Mouse (Mus musculus) olfactory bulb, adult 2 months (tissue): ENCODE results near the gene Gpr87. TPM values are rescaled to one million over a fixed set of nuclear protein-coding genes. Genes with fewer than 3 reads are reported as not detected.

Experiments
- H3K27ac ChIP-seq: fragments of 200-500 bp; 2 replicates; pipeline ENCODE4 v1.5.1; 2012; ENCODE audit warnings: low read depth, low read length; ENCODE audit not compliant: insufficient read depth
- H3K4me1 ChIP-seq: fragments of 200-500 bp; 2 replicates; pipeline ENCODE4 v1.6.1; 2012; ENCODE audit warnings: low read length; ENCODE audit not compliant: control insufficient read depth, insufficient read depth
- H3K4me3 ChIP-seq: fragments of 200-500 bp; 2 replicates; pipeline ENCODE4 v1.5.1; 2012; ENCODE audit warnings: mild to moderate bottlenecking, low read depth, low read length, moderate library complexity; ENCODE audit not compliant: insufficient read depth
- CTCF ChIP-seq: fragments of 200-500 bp; IDR thresholded peaks from 2 replicates; pipeline ENCODE4 v1.5.1; 2012; ENCODE audit warnings: low read depth, mild to moderate bottlenecking, low read length, moderate library complexity; ENCODE audit not compliant: insufficient read depth
- POLR2A ChIP-seq: fragments of 200-500 bp; IDR thresholded peaks from 2 replicates; pipeline ENCODE4 v1.6.1; 2012; ENCODE audit warnings: mild to moderate bottlenecking, low read depth, low read length, moderate library complexity; ENCODE audit not compliant: insufficient read depth
- WGBS: fragments of 180-500 bp; shearing (Covaris S2); methylation state at CpG from one replicate; pipeline ENCODE4 v1.1.7; 2018; 5-methylcytosine and 5-hydroxymethylcytosine counted together
- polyA plus RNA-seq: library from polyadenylated mRNA; stranded (reverse); fragments of >200 nt; gene quantifications from 2 replicates; pipeline ENCODE4 v1.2.4, GENCODE M21; 2012; ENCODE audit warnings: low replicate concordance; ENCODE audit not compliant: missing spikeins, insufficient read depth, insufficient read length

Gpr87 gene
- polyA plus RNA-seq, 1 experiment: not detected

DNA sequence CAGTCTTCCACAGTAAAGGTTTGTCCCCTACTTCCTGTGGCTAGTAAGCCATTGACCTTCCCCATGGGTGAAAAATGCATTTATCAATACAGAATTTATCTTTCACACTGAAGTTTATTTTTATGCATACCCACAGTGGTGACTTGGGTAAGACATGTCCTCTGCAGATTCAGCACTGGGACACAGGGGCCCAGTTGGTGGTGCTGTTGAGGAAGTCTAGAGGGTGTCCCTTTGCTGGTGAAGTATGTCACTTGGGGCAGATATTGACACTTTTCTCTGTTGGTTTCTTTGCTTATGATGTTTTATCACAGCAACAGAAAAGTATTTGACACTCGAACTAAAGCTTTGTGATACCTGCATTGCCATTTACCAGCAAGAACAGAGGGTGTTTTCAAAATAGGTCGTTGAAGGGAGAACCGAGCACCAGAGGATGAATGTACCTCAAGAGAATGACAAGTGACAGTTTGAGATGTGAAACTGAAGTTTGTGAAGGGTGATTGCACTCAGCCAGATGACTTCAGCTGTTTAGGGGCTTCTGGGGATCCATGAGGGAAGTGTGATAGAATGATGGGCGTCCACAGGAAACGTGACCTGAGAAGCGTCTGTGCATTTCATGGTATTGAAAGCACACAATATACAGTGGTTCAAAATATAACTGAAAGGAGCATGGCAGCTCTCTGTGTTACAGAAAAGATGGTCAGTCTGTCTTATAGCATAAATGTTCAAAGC is 20.3 kb downstream of the Gpr87 start:
- Histone ChIP-seq H3K27ac (no peak overlapping the region), H3K4me3 (no peak overlapping the region), H3K4me1 (no peaks in the 10 kb centered on the region)
- WGBS: 87% methylated on average over 6 of the region's 6 CpGs
- TF ChIP-seq POLR2A: no peak
- TF ChIP-seq CTCF: no peak

- WGBS: 79% methylated on average over 2 of the region's 2 CpGs
- no peak for TF ChIP-seq CTCF
- TF ChIP-seq POLR2A: no peak
Measured at GRCm38 (mm10) chr3:59169921-59170627, 24.8 kb downstream of the Gpr87 start.

GRCm38 (mm10) chr3:59169215-59169614 is 25.7 kb downstream of the Gpr87 start:
- WGBS: 81% methylated on average over 4 of the region's 4 CpGs
- TF ChIP-seq POLR2A (no peak), CTCF (no peak)
- no peak overlapping the region for H3K4me3 ChIP-seq
- no peak overlapping the region for H3K27ac ChIP-seq
- peaks cover 2% of the 10 kb centered on the region; the same call in 1 of the 2 replicates for H3K4me1 ChIP-seq

More at GRCm38 (mm10) chr3:59169921-59170627, 24.8 kb downstream of the Gpr87 start:
- Histone ChIP-seq H3K4me3 (no peak overlapping the region), H3K27ac (no peak overlapping the region), H3K4me1 (peaks cover 2% of the 10 kb centered on the region; the same call in 1 of the 2 replicates)

- no peak overlapping the region for H3K27ac ChIP-seq
- no peak for TF ChIP-seq CTCF
- no peak for TF ChIP-seq POLR2A
- no peak overlapping the region for H3K4me3 ChIP-seq
- H3K4me1 ChIP-seq: peaks cover 2% of the 10 kb centered on the region; the same call in 1 of the 2 replicates
- WGBS: 94% methylated on average over 6 of the region's 6 CpGs
Measured at GRCm38 (mm10) chr3:59168476-59168875, 26.4 kb downstream of the Gpr87 start.

- TF ChIP-seq POLR2A: no peak
- TF ChIP-seq CTCF: no peak
- WGBS: 59% methylated on average over 2 of the region's 2 CpGs
- peaks cover 2% of the 10 kb centered on the region; the same call in 1 of the 2 replicates for H3K4me1 ChIP-seq
- no peak overlapping the region for H3K4me3 ChIP-seq
- H3K27ac ChIP-seq: peak overlapping the region; percentile 70; the same call in 1 of the 2 replicates
Measured at GRCm38 (mm10) chr3:59167417-59168054, 27.4 kb downstream of the Gpr87 start.

DNA sequence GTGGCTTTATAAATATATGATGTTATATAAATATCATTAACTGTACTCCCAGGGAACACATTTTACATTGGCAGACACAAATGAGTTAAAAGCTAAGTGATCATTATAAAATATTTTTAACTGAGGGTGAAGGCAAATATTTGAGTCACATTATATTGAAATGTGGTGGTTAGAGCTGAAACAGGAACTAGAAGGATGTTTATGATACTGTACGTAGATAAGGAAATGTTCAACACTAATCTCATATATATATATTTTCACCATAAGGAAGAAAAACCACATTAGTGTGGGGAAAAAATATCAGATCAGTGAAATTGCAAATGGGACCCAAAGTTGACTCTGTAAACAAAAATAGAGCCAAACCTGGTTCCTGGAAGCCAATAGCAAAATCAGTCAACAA is 34.4 kb downstream of the Gpr87 start:
- 96% methylated on average over 1 of the region's 1 CpGs for WGBS
- TF ChIP-seq POLR2A (no peak), CTCF (no peak)
- H3K4me1 ChIP-seq: no peaks in the 10 kb centered on the region
- H3K4me3 ChIP-seq: no peak overlapping the region
- no peak overlapping the region for H3K27ac ChIP-seq

- Histone ChIP-seq H3K27ac (no peak overlapping the region), H3K4me1 (no peaks in the 10 kb centered on the region), H3K4me3 (no peak overlapping the region)
- WGBS: 88% methylated on average over 5 of the region's 5 CpGs
- no peak for TF ChIP-seq CTCF
Measured at GRCm38 (mm10) chr3:59157048-59157447, 37.9 kb downstream of the Gpr87 start.

GRCm38 (mm10) chr3:59155404-59155803 is 39.5 kb downstream of the Gpr87 start:
- Histone ChIP-seq H3K27ac (no peak overlapping the region), H3K4me3 (no peak overlapping the region), H3K4me1 (no peaks in the 10 kb centered on the region)
- TF ChIP-seq POLR2A: no peak
- TF ChIP-seq CTCF: no peak
- 84% methylated on average over 6 of the region's 6 CpGs for WGBS

DNA sequence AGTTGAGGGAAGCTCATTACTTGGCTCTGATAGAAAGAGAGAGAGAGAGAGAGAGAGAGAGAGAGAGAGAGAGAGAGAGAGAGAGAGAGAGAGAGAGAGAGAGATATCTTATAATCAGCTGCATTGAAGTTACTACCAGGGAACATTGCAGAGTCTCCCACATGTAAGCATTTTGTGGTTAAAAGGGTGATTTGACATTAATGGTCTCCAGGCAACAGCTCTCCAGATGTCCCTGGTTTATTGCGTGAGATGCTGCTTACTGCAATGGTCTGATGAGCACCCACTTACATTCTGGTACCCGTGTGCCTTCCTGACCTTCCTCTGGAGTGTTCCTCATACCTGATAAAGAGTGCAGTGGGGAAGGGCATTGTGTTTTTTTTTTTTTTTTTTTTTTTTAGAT is 40.0 kb downstream of the Gpr87 start:
- WGBS: 63% methylated on average over 2 of the region's 2 CpGs
- TF ChIP-seq CTCF (no peak), POLR2A (no peak)
- Histone ChIP-seq H3K27ac (no peak overlapping the region), H3K4me3 (no peak overlapping the region), H3K4me1 (no peaks in the 10 kb centered on the region)
